Mouse (Mus musculus) heart, postnatal 0 days (tissue): ENCODE data around the gene P4ha2. TPM values are rescaled to one million over a fixed set of nuclear protein-coding genes. Genes with fewer than 3 reads are reported as not detected.
"Not testable (repeated sequence)": the region's sequence is repeated elsewhere in the genome, so short reads cannot be mapped to it uniquely, and the experiment has no call there.

ENCODE experiments used
- ATAC-seq: fragments of 200-750 bp; cut with Nextera tagmentation; 2 replicates; pipeline ENCODE4 v1.8.0; 2017; ENCODE audit warnings: low read depth, moderate number of reproducible peaks, moderate library complexity; ENCODE audit not compliant: insufficient read depth
- DNase-seq: peaks from one replicate; pipeline ENCODE4 v3.0.0-alpha.2; 2016; ENCODE audit warnings: low spot score
- H3K27ac ChIP-seq: fragments of 300-500 bp; sonication (generic); 2 replicates; pipeline ENCODE4 v1.5.1; 2014; ENCODE audit warnings: low read depth, mild to moderate bottlenecking
- H3K27me3 ChIP-seq: fragments of 300-500 bp; sonication (generic); 2 replicates; pipeline ENCODE4 v1.6.1; 2014; ENCODE audit warnings: low read length, mixed read lengths; ENCODE audit not compliant: control insufficient read depth, insufficient read depth
- H3K36me3 ChIP-seq: fragments of 300-500 bp; sonication (generic); replicated peaks from 2 replicates; pipeline ENCODE4 v1.6.1; 2014; ENCODE audit warnings: low read length, mixed read lengths; ENCODE audit not compliant: control insufficient read depth, insufficient read depth
- H3K4me1 ChIP-seq: fragments of 300-500 bp; sonication (generic); 2 replicates; pipeline ENCODE4 v1.6.1; 2014; ENCODE audit warnings: antibody characterized with exemption; ENCODE audit not compliant: control insufficient read depth, insufficient read depth
- H3K4me2 ChIP-seq: fragments of 300-500 bp; sonication (generic); 2 replicates; pipeline ENCODE4 v1.6.1; 2014; ENCODE audit warnings: low read depth, mild to moderate bottlenecking, low read length, moderate library complexity
- H3K4me3 ChIP-seq: fragments of 300-500 bp; sonication (generic); 2 replicates; pipeline ENCODE4 v1.5.1; 2014; ENCODE audit warnings: low read depth, low read length
- H3K9ac ChIP-seq: fragments of 300-500 bp; sonication (generic); replicated peaks from 2 replicates; pipeline ENCODE4 v1.6.1; 2014; ENCODE audit warnings: low read depth, low read length, mixed read lengths
- H3K9me3 ChIP-seq: fragments of 300-500 bp; sonication (generic); replicated peaks from 2 replicates; pipeline ENCODE4 v1.6.1; 2016; ENCODE audit warnings: low read length; ENCODE audit not compliant: control insufficient read depth
- CTCF ChIP-seq: IDR thresholded peaks from 2 replicates; pipeline ENCODE4 v1.5.1; 2016; ENCODE audit warnings: antibody characterized with exemption, control low read depth, low read depth
- EP300 ChIP-seq: IDR thresholded peaks from 2 replicates; pipeline ENCODE4 v1.6.1; 2016; ENCODE audit warnings: antibody characterized with exemption, low read depth
- WGBS: fragments of 180-500 bp; shearing (Covaris S2); extraction: QIAGEN DNeasy Blood & Tissue Kit; methylation state at CpG from one replicate; pipeline ENCODE4 v1.1.7; 2014; 5-methylcytosine and 5-hydroxymethylcytosine counted together
- polyA plus RNA-seq: library from polyadenylated mRNA; unstranded; fragments of >200 nt; fragmentation: Nextera tagmentation; extraction: Ambion mirVana; gene quantifications from 2 replicates; pipeline ENCODE4 v1.2.1, GENCODE M21; 2015
- total RNA-seq: library from RNA; depleted of rRNA; stranded (reverse); fragments of >200 nt; gene quantifications from 2 replicates; pipeline ENCODE4 v1.2.3, GENCODE M21; 2014; ENCODE audit warnings: low replicate concordance

Gene P4ha2
- total and polyA plus RNA-seq, 2 experiments from 2014 or later: 19.8 to 49.0 TPM

DNA sequence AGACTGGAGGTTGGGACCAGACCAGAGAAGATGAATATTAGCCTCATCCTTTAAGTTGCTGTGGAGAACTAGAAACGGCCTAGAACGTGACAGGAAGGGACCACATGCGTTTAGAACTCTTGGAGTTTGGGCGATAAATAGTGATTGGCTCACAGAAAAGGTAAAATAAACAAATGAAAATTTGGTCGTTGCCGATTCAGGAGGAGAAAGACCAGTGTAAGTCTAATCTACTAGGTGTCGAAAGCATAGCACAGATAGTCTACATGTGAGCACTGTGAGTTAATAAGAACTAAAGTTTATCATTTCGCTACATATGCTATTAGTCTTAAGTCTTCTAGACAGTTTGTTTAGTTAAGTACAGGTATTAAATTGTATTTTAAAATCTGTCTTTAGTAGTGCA, 30.1 kb downstream of the P4ha2 start:
- Histone ChIP-seq H3K36me3 (peaks cover 36% of the 10 kb centered on the region), H3K4me2 (no peak overlapping the region), H3K4me1 (peaks cover 11% of the 10 kb centered on the region; the same call in 1 of the 2 replicates), H3K27me3 (no peaks in the 10 kb centered on the region), H3K9me3 (no peaks in the 10 kb centered on the region), H3K4me3 (no peak overlapping the region), H3K9ac (no peak overlapping the region), H3K27ac (no peak overlapping the region)
- WGBS: 77% methylated on average over 8 of the region's 8 CpGs
- DNase-seq (no peak), ATAC-seq (no peak)
- TF ChIP-seq CTCF: no peak
- TF ChIP-seq EP300: no peak

DNA sequence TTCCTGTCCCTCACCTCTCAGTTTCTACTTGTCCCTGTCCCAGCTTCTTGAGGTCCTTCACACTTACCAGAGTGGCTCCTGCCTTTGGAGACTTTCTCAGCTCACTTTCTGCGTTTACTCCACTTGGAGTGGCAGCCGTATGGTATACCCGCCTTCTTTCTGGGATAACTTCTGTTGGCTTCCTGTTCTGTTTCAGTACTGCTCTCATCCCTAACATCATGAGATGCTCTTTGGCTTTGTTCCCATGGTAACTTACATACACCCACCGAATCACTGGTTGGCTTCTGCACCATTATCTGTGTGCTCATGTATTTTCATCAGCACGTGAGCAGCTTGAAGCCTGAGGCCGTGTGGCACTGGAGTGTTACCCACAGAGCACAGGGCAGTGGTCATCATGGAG, 30.8 kb downstream of the P4ha2 start:
- no peak overlapping the region for H3K4me2 ChIP-seq
- H3K27me3 ChIP-seq: no peaks in the 10 kb centered on the region
- DNase-seq (no peak), ATAC-seq (no peak)
- H3K9me3 ChIP-seq: no peaks in the 10 kb centered on the region
- peaks cover 28% of the 10 kb centered on the region for H3K36me3 ChIP-seq
- H3K4me1 ChIP-seq: peaks cover 11% of the 10 kb centered on the region; the same call in 1 of the 2 replicates
- WGBS: 72% methylated on average over 6 of the region's 6 CpGs
- TF ChIP-seq CTCF: no peak
- TF ChIP-seq EP300: no peak
- no peak overlapping the region for H3K9ac ChIP-seq
- H3K4me3 ChIP-seq: no peak overlapping the region
- H3K27ac ChIP-seq: no peak overlapping the region

DNA sequence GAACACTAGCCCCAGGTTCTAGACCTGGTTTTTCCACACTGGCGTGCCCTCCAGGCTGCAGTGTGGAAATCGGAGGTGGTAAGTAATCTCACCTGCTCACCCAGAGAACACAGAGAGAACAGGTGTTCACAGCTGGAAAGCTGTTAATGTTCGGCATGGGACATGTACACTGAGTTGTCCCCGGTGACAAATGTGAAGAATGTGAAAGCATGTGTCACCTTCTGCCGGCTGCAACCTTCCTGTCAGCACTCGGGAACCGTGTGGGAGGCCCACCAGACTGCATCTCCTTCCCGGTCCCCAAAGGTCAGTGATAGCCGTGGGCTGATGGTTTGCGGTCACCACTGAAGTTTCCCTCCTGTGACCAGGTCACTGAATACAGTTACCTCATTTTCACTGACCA, 32.4 kb downstream of the P4ha2 start:
- Histone ChIP-seq H3K36me3 (peaks cover 21% of the 10 kb centered on the region), H3K27ac (no peak overlapping the region), H3K9ac (no peak overlapping the region), H3K4me1 (peaks cover 4% of the 10 kb centered on the region; the same call in 1 of the 2 replicates), H3K9me3 (no peaks in the 10 kb centered on the region), H3K4me3 (no peak overlapping the region), H3K4me2 (no peak overlapping the region), H3K27me3 (no peaks in the 10 kb centered on the region)
- WGBS: 31% methylated on average over 10 of the region's 10 CpGs
- ATAC-seq: peak; percentile 83
- peak; percentile 82 for TF ChIP-seq EP300
- no peak for TF ChIP-seq CTCF
- peak; percentile 74 for DNase-seq

DNA sequence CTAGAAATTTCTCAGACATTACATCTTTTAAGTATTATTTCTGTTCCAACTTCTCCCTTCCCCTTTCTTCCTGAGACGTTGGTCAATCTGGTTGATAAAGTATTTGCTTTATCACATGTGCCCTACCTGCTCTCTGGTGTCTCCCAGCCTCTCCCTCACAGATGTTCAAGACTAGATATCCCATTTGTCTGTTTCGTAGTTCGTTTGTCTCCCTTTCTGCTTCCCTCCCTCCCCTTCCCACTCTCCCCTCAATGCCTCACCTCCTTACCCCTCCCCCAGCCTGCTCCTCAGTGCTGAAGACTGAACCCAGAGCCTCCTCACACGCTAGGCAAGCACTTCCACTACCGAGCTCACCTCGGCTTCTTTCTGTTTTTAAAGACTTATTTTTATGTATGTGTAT, 35.0 kb downstream of the P4ha2 start:
- ATAC-seq: no peak
- Histone ChIP-seq H3K9me3 (no peaks in the 10 kb centered on the region), H3K4me2 (no peak overlapping the region), H3K4me3 (no peak overlapping the region), H3K27me3 (no peaks in the 10 kb centered on the region), H3K36me3 (peaks cover 15% of the 10 kb centered on the region), H3K27ac (no peak overlapping the region), H3K9ac (no peak overlapping the region), H3K4me1 (no peaks in the 10 kb centered on the region)
- 72% methylated on average over 6 of the region's 6 CpGs for WGBS
- TF ChIP-seq CTCF (no peak), EP300 (no peak)
- no peak for DNase-seq

DNA sequence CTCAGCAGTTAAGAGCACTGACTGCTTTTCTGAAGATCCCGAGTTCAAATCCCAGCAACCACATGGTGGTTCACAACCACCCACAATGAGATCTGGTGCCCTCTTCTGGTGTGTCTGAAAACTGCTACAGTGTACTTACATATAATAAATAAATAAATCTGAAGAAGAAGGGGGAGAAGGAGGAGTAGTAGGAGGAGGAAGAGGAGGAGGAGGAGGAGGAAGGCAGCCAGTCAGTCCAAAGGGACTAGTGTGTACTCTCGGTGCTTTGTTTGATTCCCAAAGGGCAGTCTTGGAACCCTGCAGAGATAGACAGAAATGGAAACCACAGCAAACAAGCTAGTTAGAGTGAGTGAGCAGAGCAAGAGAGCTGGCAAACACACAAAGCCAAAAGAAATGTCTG, 40.3 kb downstream of the P4ha2 start:
- H3K27ac ChIP-seq, H3K9me3 ChIP-seq, ATAC-seq, H3K4me3 ChIP-seq, H3K9ac ChIP-seq, H3K4me1 ChIP-seq, H3K27me3 ChIP-seq, H3K36me3 ChIP-seq, H3K4me2 ChIP-seq: not testable (repeated sequence)
- 40% methylated on average over 2 of the region's 2 CpGs for WGBS
- peak; percentile 13 for DNase-seq

DNA sequence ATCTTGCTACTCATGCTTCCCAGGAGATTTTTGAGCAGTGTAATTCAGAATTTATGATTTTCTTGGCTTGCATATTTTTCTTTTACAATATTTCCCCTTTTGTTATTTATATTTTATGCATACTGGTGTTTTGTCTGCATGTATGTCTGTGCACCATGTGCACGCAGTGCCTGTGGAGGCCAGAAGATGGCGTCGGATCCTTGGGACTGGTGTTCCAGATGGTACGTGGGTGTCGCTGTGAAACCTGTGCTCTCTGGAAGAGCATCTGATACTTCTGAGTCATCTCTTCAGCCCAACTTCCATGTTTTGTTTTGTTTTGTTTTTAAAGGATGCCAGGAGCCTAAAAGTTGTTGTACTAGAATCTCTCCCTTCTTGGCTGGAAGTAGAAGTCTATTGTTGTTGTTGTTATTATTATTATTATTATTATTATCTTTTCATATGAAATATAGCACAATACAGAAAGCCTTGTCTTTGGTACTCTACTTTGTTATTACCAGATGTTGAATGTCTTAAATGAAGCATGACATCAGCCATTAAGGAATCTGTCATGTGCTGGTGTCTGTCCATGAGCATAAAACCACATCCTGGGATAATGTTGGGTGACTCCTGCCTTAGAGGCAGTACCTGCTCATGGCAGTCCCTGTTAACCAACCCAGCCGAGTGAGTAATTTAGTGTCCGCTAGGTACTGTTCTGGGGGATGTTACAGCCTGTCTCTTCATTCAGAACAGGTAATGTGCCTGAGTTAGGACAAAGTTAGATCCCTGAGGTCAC, 41.5 kb downstream of the P4ha2 start:
- no peak overlapping the region for H3K4me3 ChIP-seq
- H3K9ac ChIP-seq: no peak overlapping the region
- TF ChIP-seq EP300 (no peak), CTCF (no peak)
- no peak overlapping the region for H3K4me2 ChIP-seq
- WGBS: 81% methylated on average over 7 of the region's 7 CpGs
- no peaks in the 10 kb centered on the region for H3K9me3 ChIP-seq
- no peaks in the 10 kb centered on the region for H3K36me3 ChIP-seq
- H3K4me1 ChIP-seq: no peaks in the 10 kb centered on the region
- DNase-seq: no peak
- H3K27me3 ChIP-seq: no peaks in the 10 kb centered on the region
- ATAC-seq: no peak
- H3K27ac ChIP-seq: no peak overlapping the region
